ENCODE assay signal across 12 mouse cellular contexts in the genomic region with DNA sequence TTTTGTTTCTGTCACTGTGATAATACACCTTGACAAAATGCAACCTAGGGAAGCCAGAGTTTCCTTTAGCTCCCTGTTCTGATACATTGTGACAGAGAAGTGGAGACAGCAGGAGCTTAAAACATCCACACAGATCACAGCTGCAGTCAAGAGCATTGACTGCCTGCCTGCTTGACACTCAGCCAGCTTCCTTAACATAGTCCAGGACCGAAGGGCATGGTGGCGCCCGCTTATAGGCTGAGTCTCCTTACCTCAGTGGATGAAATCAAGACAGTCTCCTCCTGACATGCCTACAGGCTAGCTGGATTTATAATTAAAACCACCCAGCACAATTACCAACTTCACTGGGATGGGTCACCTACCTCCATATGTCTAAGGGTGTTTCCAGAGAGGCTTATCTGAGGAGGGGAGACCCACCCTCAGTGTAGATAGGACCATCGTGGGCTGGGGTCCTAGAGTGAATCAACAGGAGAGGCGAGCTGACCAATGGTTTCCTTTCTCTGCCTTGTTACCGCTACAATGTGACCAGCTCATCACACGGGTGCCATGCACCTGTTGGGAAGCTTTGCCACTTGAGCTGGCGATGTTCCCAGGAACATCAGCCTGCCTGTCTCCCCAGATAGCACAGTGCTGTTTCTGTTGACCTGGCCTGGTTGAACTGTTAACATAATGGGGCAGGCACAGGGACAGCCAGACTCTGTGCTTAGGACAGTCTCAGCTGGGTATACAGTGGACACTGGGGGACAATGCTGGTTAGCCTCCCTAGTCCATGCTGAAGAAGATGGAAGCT.
DNase-seq lines count a peak whose midpoint lies in the region; ATAC-seq and TF ChIP-seq lines count a peak whose summit lies in the region.
"Had no signal": no experiment of that assay in that cellular context is flagged by ENCODE, and none has a peak within 500 bp of the region (broad histone marks: within the 10 kb centered on the region; RNA-seq: fewer than 3 reads in every experiment).

No protein-coding gene starts in this region.

- H3K27ac ChIP-seq in intestine, postnatal 0 days (ENCODE audit: low read depth, low read length), result no peak overlapping the region
- no peak overlapping the region; the same call in 1 of the 2 replicates for H3K27ac ChIP-seq in intestine, embryonic 16.5 days (ENCODE audit: low read length)
- no peak overlapping the region for H3K27ac ChIP-seq in heart, postnatal 0 days (ENCODE audit: low read depth)
- H3K27ac ChIP-seq in midbrain, embryonic 13.5 days, result no peak overlapping the region

- ATAC-seq in intestine, postnatal 0 days, result no peak
- ATAC-seq in intestine, embryonic 16.5 days, result no peak
- ATAC-seq in heart, postnatal 0 days (ENCODE audit: insufficient read depth, low read depth), result peak; percentile 67
- ATAC-seq in midbrain, embryonic 13.5 days, result peak; percentile 47; the same call in 1 of the 2 replicates

- H3K9me3 ChIP-seq in intestine, postnatal 0 days (ENCODE audit: control insufficient read depth), result no peaks in the 10 kb centered on the region
- H3K9me3 ChIP-seq in intestine, embryonic 16.5 days (ENCODE audit: control insufficient read depth, low read length), result no peaks in the 10 kb centered on the region
- H3K9me3 ChIP-seq in heart, postnatal 0 days (replicated peaks; ENCODE audit: control insufficient read depth, low read length), result no peaks in the 10 kb centered on the region
- no peaks in the 10 kb centered on the region for H3K9me3 ChIP-seq in midbrain, embryonic 13.5 days

- no peak for TF ChIP-seq EP300 in heart, postnatal 0 days (IDR thresholded peaks at IDR 0.05; ENCODE audit: low read depth)

- WGBS in intestine, postnatal 0 days, result 76% methylated on average over 8 of the region's 8 CpGs
- 70% methylated on average over 8 of the region's 8 CpGs for WGBS in intestine, embryonic 16.5 days
- WGBS in heart, postnatal 0 days, result 40% methylated on average over 8 of the region's 8 CpGs
- WGBS in midbrain, embryonic 13.5 days, result 88% methylated on average over 8 of the region's 8 CpGs

- TF ChIP-seq CTCF in intestine, postnatal 0 days (IDR thresholded peaks at IDR 0.05; ENCODE audit: low read depth), result no peak
- no peak for TF ChIP-seq CTCF in heart, postnatal 0 days (IDR thresholded peaks at IDR 0.05; ENCODE audit: low read depth)

- H3K4me3 ChIP-seq in intestine, postnatal 0 days (ENCODE audit: low read depth, low read length), result no peak overlapping the region
- H3K4me3 ChIP-seq in intestine, embryonic 16.5 days (ENCODE audit: low read length), result no peak overlapping the region
- no peak overlapping the region for H3K4me3 ChIP-seq in heart, postnatal 0 days (ENCODE audit: low read depth, low read length)
- no peak overlapping the region for H3K4me3 ChIP-seq in midbrain, embryonic 13.5 days (replicated peaks)

- intact Hi-C loops in gastrocnemius, postnatal 14 days (cut with DNase I; ENCODE audit: low total_unique reads), result no loop called here

- H3K4me1 ChIP-seq in intestine, postnatal 0 days (replicated peaks; ENCODE audit: control insufficient read depth, insufficient read depth, low read length), result 0 out of 2 replicates have a peak, but pooled peaks cover 4% of the 10 kb centered on the region
- peaks cover 17% of the 10 kb centered on the region for H3K4me1 ChIP-seq in intestine, embryonic 16.5 days (ENCODE audit: control insufficient read depth, insufficient read depth, low read length)
- peaks cover 27% of the 10 kb centered on the region for H3K4me1 ChIP-seq in heart, postnatal 0 days (ENCODE audit: control insufficient read depth, insufficient read depth)
- H3K4me1 ChIP-seq in midbrain, embryonic 13.5 days (replicated peaks), result peaks cover 16% of the 10 kb centered on the region; the same call in 1 of the 2 replicates

- 0 out of 2 replicates have a peak overlapping the region, but pooled peaks have one; percentile 41 for H3K4me2 ChIP-seq in intestine, postnatal 0 days (replicated peaks; ENCODE audit: low read depth)
- no peak overlapping the region for H3K4me2 ChIP-seq in intestine, embryonic 16.5 days (ENCODE audit: low read depth, low read length)
- H3K4me2 ChIP-seq in heart, postnatal 0 days (ENCODE audit: low read depth, low read length), result peak overlapping the region; percentile 35
- H3K4me2 ChIP-seq in midbrain, embryonic 13.5 days (replicated peaks), result no peak overlapping the region
- H3K4me2 ChIP-seq: lung, embryonic 14.5 days had no signal

- no peaks in the 10 kb centered on the region for H3K27me3 ChIP-seq in intestine, postnatal 0 days (replicated peaks; ENCODE audit: control insufficient read depth, insufficient read depth, low read length)
- H3K27me3 ChIP-seq in intestine, embryonic 16.5 days (replicated peaks; ENCODE audit: control insufficient read depth, insufficient read depth, low read length), result no peaks in the 10 kb centered on the region
- no peaks in the 10 kb centered on the region for H3K27me3 ChIP-seq in heart, postnatal 0 days (ENCODE audit: control insufficient read depth, insufficient read depth, low read length)
- H3K27me3 ChIP-seq in midbrain, embryonic 13.5 days, result no peaks in the 10 kb centered on the region
- H3K27me3 ChIP-seq: CH12.LX had no signal

- no peaks in the 10 kb centered on the region for H3K36me3 ChIP-seq in intestine, postnatal 0 days (ENCODE audit: control insufficient read depth, insufficient read depth)
- no peaks in the 10 kb centered on the region for H3K36me3 ChIP-seq in intestine, embryonic 16.5 days (ENCODE audit: control insufficient read depth, insufficient read depth, low read length)
- H3K36me3 ChIP-seq in heart, postnatal 0 days (replicated peaks; ENCODE audit: control insufficient read depth, insufficient read depth, low read length), result no peaks in the 10 kb centered on the region
- H3K36me3 ChIP-seq in midbrain, embryonic 13.5 days, result no peaks in the 10 kb centered on the region

- peak; percentile 44 for DNase-seq in gastrocnemius, postnatal 14 days
- DNase-seq in heart, postnatal 0 days (ENCODE audit: low spot score), result peak; percentile 37
- DNase-seq in spleen, adult 12 weeks (ENCODE audit: low spot score), result no peak
- DNase-seq in left cerebral cortex, adult 11 months (ENCODE audit: low spot score), result no peak
- DNase-seq in right cerebral cortex, postnatal 36 days (ENCODE audit: low spot score in 2 of 2), result no peak
- DNase-seq: cerebellum, postnatal 25 days; kidney, postnatal 36 days; lung, embryonic 14.5 days had no signal

- no peak overlapping the region for H3K9ac ChIP-seq in intestine, postnatal 0 days (ENCODE audit: low read depth, low read length)
- no peak overlapping the region for H3K9ac ChIP-seq in intestine, embryonic 16.5 days (ENCODE audit: low read depth, low read length)
- H3K9ac ChIP-seq in heart, postnatal 0 days (replicated peaks; ENCODE audit: low read depth, low read length), result no peak overlapping the region
- no peak overlapping the region for H3K9ac ChIP-seq in midbrain, embryonic 13.5 days (replicated peaks)
- H3K9ac ChIP-seq: lung, embryonic 14.5 days had no signal

Comparison
In these comparisons a context has a peak if more than half of its experiments do, and no peak if none do; other contexts are left out.
1. H3K4me2 ChIP-seq: peak in intestine, postnatal 0 days (single experiment) and heart, postnatal 0 days (single experiment); none in intestine, embryonic 16.5 days (single experiment) and midbrain, embryonic 13.5 days (single experiment).
2. ATAC-seq: peak in heart, postnatal 0 days (single experiment) and midbrain, embryonic 13.5 days (single experiment); none in intestine, postnatal 0 days (single experiment) and intestine, embryonic 16.5 days (single experiment).
3. DNase-seq: peak in gastrocnemius, postnatal 14 days (single experiment) and heart, postnatal 0 days (single experiment); none in spleen, adult 12 weeks (single experiment), left cerebral cortex, adult 11 months (single experiment) and right cerebral cortex, postnatal 36 days (0 of 2).